Mouse (Mus musculus) intestine, postnatal 0 days (tissue): ENCODE measurements around the gene 2900026A02Rik. TPM values are rescaled to one million over a fixed set of nuclear protein-coding genes. Genes with fewer than 3 reads are reported as not detected.

Experiments used
- ATAC-seq: fragments of 200-750 bp; cut with Nextera tagmentation; 2 replicates; pipeline ENCODE4 v1.8.0; 2017; ENCODE audit warnings: mild to moderate bottlenecking, moderate TSS enrichment, moderate library complexity
- H3K27ac ChIP-seq: fragments of 300-500 bp; sonication (generic); 2 replicates; pipeline ENCODE4 v1.5.1; 2014; ENCODE audit warnings: mild to moderate bottlenecking, low read depth, low read length, moderate library complexity
- H3K27me3 ChIP-seq: fragments of 300-500 bp; sonication (generic); replicated peaks from 2 replicates; pipeline ENCODE4 v1.6.1; 2014; ENCODE audit warnings: low read length, mixed read lengths; ENCODE audit not compliant: control insufficient read depth, insufficient read depth
- H3K36me3 ChIP-seq: fragments of 300-500 bp; sonication (generic); 2 replicates; pipeline ENCODE4 v1.6.1; 2014; ENCODE audit warnings: mild to moderate bottlenecking, moderate library complexity; ENCODE audit not compliant: control insufficient read depth, insufficient read depth
- H3K4me1 ChIP-seq: fragments of 300-500 bp; sonication (generic); replicated peaks from 2 replicates; pipeline ENCODE4 v1.6.1; 2014; ENCODE audit warnings: antibody characterized with exemption, low read length, mixed read lengths; ENCODE audit not compliant: control insufficient read depth, insufficient read depth
- H3K4me2 ChIP-seq: fragments of 300-500 bp; sonication (generic); replicated peaks from 2 replicates; pipeline ENCODE4 v1.6.1; 2014; ENCODE audit warnings: low read depth, mild to moderate bottlenecking, moderate library complexity
- H3K4me3 ChIP-seq: fragments of 300-500 bp; sonication (generic); 2 replicates; pipeline ENCODE4 v1.5.1; 2014; ENCODE audit warnings: low read depth, low read length
- H3K9ac ChIP-seq: fragments of 300-500 bp; sonication (generic); 2 replicates; pipeline ENCODE4 v1.6.1; 2014; ENCODE audit warnings: mild to moderate bottlenecking, low read depth, low read length
- H3K9me3 ChIP-seq: fragments of 300-500 bp; sonication (generic); 2 replicates; pipeline ENCODE4 v1.6.1; 2016; ENCODE audit warnings: mixed run types; ENCODE audit not compliant: control insufficient read depth
- CTCF ChIP-seq: sonication (generic); IDR thresholded peaks from 2 replicates; pipeline ENCODE4 v1.5.1; 2016; ENCODE audit warnings: low read depth, mild to moderate bottlenecking, control low read depth, antibody characterized with exemption, moderate library complexity
- WGBS: fragments of 180-500 bp; shearing (Covaris S2); extraction: QIAGEN DNeasy Blood & Tissue Kit; methylation state at CpG from one replicate; pipeline ENCODE4 v1.1.7; 2014; 5-methylcytosine and 5-hydroxymethylcytosine counted together
- polyA plus RNA-seq: library from polyadenylated mRNA; unstranded; fragments of >200 nt; fragmentation: Nextera tagmentation; extraction: Ambion mirVana; gene quantifications from 2 replicates; pipeline ENCODE4 v1.2.1, GENCODE M21; 2015

2900026A02Rik gene
- polyA plus RNA-seq, 1 experiment from 2014 or later = 8.0 TPM

DNA sequence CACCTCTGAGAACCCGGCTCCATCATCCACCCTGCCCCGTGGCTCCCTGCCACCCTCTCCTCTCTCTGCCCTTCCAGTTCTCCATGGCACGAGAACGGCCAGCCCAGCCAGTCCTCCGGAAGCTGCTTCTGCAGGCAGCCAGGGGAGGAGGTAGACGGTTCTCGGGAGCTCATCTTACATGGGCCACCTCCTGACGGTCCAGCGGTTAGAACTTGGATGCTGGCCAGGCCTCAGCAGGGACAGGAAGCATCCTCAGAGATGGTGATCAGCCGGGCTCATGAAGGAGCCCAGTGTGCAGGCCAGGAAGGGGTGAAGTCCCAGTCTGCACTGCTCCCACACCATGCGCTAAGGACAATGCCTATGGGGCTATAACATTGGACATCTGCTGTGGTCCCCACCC, 6.6 kb downstream of the 2900026A02Rik start:
- no peak overlapping the region for H3K4me3 ChIP-seq

DNA sequence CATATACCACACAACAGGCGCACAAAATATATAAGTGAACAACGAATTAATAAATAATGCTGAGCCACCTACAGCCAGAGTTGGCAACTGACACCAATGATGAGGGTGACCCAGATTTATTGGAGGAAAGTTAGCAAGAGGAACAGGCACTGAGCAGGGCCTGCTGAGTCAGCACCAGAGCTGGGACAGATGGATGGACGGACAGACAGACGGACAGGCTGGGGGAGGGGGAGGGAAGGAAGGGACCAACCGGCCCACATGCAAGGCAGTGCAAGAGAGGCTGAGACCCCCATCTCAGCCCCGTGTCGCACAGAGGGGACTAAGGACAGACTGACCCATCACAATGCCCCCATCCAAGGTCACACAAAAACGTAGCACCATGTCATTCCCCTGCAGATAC, 7.0 kb downstream of the 2900026A02Rik start:
- H3K9ac ChIP-seq = no peak overlapping the region
- no peaks in the 10 kb centered on the region for H3K27me3 ChIP-seq
- no peak overlapping the region for H3K4me3 ChIP-seq
- 83% methylated on average over 8 of the region's 8 CpGs for WGBS
- no peak overlapping the region for H3K4me2 ChIP-seq
- peaks cover 8% of the 10 kb centered on the region; the same call in 1 of the 2 replicates for H3K4me1 ChIP-seq
- H3K36me3 ChIP-seq = peaks cover 5% of the 10 kb centered on the region; the same call in 1 of the 2 replicates
- H3K9me3 ChIP-seq = no peaks in the 10 kb centered on the region
- no peak for TF ChIP-seq CTCF
- no peak overlapping the region for H3K27ac ChIP-seq
- no peak for ATAC-seq

More for the DNA sequence above, 6.6 kb downstream of the 2900026A02Rik start:
- Histone ChIP-seq H3K9me3 (no peaks in the 10 kb centered on the region), H3K4me1 (peaks cover 8% of the 10 kb centered on the region; the same call in 1 of the 2 replicates), H3K9ac (no peak overlapping the region), H3K27ac (no peak overlapping the region), H3K36me3 (peaks cover 5% of the 10 kb centered on the region; the same call in 1 of the 2 replicates), H3K4me2 (no peak overlapping the region), H3K27me3 (no peaks in the 10 kb centered on the region)
- ATAC-seq = no peak
- no peak for TF ChIP-seq CTCF
- WGBS = 51% methylated on average over 11 of the region's 11 CpGs

DNA sequence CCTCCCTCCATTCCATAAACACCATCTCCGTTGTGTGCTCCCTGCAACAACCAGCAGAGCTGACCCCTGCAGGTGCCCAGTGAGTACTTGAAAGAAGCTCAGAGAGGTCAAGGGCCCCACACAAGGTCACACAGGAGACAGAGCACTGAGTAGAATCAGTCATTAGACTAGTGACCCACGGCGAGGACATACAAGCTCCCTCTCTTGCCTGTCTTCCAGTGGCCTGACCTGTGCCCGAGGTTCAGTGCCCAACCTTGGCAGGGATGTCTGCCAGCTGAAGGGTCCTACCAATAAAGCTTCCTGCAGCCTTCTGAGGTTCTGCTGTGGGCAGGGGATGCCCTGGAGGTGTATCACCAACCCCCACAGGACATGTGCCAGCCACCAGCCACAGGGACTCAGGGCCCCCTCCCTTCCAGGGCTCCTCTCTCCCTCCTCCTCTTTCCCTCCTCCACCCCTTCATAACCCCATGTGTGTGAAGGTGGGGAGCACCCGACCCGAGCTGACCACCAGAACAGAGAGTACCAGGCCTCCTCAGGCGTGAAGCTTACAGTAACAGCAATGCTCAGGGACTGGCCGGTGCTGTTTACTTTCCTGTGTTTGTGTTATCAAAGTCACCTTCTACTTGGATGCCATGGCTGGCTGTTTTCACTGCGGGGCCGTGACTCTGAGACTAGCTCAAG, 8.7 kb downstream of the 2900026A02Rik start:
- Histone ChIP-seq H3K9me3 (no peaks in the 10 kb centered on the region), H3K4me1 (peaks cover 8% of the 10 kb centered on the region; the same call in 1 of the 2 replicates), H3K9ac (no peak overlapping the region), H3K27me3 (no peaks in the 10 kb centered on the region), H3K36me3 (peaks cover 5% of the 10 kb centered on the region; the same call in 1 of the 2 replicates), H3K4me3 (no peak overlapping the region), H3K27ac (no peak overlapping the region), H3K4me2 (no peak overlapping the region)
- TF ChIP-seq CTCF = no peak
- WGBS = 63% methylated on average over 10 of the region's 10 CpGs
- no peak for ATAC-seq

- H3K4me3 ChIP-seq = no peak overlapping the region
- no peak overlapping the region for H3K4me2 ChIP-seq
- no peaks in the 10 kb centered on the region for H3K27me3 ChIP-seq
- H3K9ac ChIP-seq = no peak overlapping the region
- H3K27ac ChIP-seq = no peak overlapping the region
- no peaks in the 10 kb centered on the region for H3K9me3 ChIP-seq
- no peak for ATAC-seq
- no peak for TF ChIP-seq CTCF
- no peaks in the 10 kb centered on the region; the same call in 1 of the 2 replicates for H3K4me1 ChIP-seq
- 77% methylated on average over 6 of the region's 6 CpGs for WGBS
- H3K36me3 ChIP-seq = peaks cover 5% of the 10 kb centered on the region; the same call in 1 of the 2 replicates
Measured at GRCm38 (mm10) chr5:113210314-113210713, 10.7 kb downstream of the 2900026A02Rik start.

DNA sequence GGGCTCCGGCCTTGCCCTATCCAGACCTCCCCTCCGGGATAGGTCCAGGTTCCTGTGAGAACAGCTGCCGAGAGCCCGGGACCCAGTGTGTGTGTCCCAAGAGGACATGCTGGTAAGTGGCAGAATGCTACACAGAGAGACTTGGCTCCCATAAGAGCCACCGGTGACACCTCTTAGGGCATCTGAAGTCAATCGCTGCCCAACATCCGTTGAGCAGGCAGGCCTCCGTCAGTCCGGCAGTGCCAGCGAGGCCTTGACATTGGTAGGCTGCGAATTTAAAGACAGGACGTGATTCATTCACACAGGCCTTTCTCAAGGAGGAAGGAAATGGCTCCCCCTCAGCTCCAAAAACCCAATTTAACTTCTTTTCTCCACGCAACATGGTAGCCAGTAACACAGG, 11.1 kb downstream of the 2900026A02Rik start:
- no peaks in the 10 kb centered on the region for H3K9me3 ChIP-seq
- no peaks in the 10 kb centered on the region for H3K27me3 ChIP-seq
- 82% methylated on average over 13 of the region's 13 CpGs for WGBS
- H3K4me3 ChIP-seq = no peak overlapping the region
- ATAC-seq = no peak
- peak overlapping the region; percentile 64 for H3K27ac ChIP-seq
- H3K36me3 ChIP-seq = peaks cover 5% of the 10 kb centered on the region; the same call in 1 of the 2 replicates
- TF ChIP-seq CTCF = no peak
- no peaks in the 10 kb centered on the region; the same call in 1 of the 2 replicates for H3K4me1 ChIP-seq
- H3K9ac ChIP-seq = no peak overlapping the region
- H3K4me2 ChIP-seq = no peak overlapping the region

GRCm38 (mm10) chr5:113209401-113209750, 11.7 kb downstream of the 2900026A02Rik start:
- Histone ChIP-seq H3K9ac (no peak overlapping the region), H3K27me3 (no peaks in the 10 kb centered on the region), H3K4me1 (no peaks in the 10 kb centered on the region; the same call in 1 of the 2 replicates), H3K4me3 (no peak overlapping the region), H3K27ac (peak overlapping the region; percentile 64), H3K9me3 (no peaks in the 10 kb centered on the region), H3K36me3 (peaks cover 4% of the 10 kb centered on the region; the same call in 1 of the 2 replicates), H3K4me2 (no peak overlapping the region)
- TF ChIP-seq CTCF = no peak
- no peak for ATAC-seq
- 42% methylated on average over 11 of the region's 11 CpGs for WGBS
